Mouse (Mus musculus) layer of hippocampus, postnatal 25 days (tissue): ENCODE data around the gene Dhdh. TPM values are rescaled to one million over a fixed set of nuclear protein-coding genes. Genes with fewer than 3 reads are reported as not detected.
"Not testable (repeated sequence)": the region's sequence is repeated elsewhere in the genome, so short reads cannot be mapped to it uniquely, and the experiment has no call there.

Source experiments
- DNase-seq, 2 experiments: peaks; one replicate each; pipeline ENCODE4 v3.0.0; 2022; ENCODE audit warnings: mixed read lengths in 2 of 2, low spot score in 1 of 2; ENCODE audit errors: extremely low spot score in 1 of 2
- total RNA-seq, 2 experiments: library from RNA; stranded (reverse); gene quantifications; 2 replicates each; pipeline ENCODE4 v1.2.3; 2021

The Dhdh gene
- 1 to 10 TPM; 3.1 to 5.7 TPM for total RNA-seq

DNA sequence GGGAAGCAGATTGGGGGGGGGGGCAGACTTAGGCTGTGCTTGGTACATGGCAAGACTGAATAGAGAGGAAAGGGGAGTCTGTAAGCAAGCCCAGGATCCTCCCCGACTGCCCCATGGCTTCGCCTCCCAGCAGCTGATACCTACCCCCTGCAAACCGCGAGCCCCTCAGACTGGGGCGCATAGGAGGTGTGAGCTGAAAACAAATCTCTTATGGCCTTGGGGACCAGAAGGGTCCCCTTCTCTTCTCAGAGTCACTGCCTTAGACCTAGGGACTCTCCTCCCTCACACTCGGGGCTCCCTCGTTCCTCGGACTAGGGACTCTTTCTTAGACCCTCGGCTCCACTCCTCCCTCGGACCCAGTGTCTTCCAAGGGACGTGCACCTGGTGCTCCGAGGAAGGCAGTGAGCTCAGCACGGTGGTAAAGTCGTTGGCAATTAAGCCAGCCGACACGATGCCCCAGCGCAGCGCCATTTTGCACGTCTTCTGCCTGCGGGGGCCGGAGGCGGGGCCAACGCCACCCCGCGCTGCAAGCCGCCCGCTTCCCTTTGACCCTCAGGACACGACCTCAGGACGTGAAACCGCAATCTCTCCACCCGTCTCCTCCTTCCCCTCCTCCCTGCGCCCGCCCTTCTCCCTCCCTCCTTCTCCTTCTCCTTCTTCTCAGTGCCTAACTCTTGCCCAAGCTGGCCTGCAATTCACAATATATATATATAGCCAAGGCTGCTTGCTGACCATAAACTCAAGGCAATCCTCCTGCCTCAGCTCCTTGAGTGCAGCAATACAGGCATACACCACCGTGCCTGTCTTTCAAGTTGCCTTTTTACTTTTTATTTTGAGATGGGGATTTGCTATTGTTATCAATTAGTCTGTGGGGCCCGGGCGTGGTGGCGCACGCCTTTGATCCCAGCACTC, at the start of gene Dhdh:
TSS of gene Dhdh (minus strand) at position 513 of the 912 bp plus-strand sequence.
- peak in 1 of 2 experiments; percentile 48 for DNase-seq

DNA sequence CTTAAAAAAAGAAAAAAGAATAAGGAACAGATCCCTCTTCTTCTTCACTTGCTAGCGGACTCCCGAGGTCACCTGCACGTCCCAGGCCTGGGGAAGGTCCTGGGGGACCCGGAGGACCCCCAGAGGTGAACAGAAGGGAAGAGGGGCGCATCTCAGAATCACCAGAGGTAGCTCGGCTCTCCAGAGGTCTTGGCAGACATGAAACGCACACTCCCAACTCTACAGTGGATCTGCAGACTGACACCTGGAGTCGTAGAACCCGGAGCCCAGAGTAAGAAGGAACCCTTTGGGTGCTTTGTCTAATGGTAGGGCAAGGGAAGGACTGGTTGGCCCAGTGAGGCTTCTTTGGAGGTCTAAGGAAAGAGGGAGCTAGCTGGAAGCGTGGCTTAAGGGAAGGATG, 49.0 kb upstream of the Dhdh start:
- DNase-seq = no peak

DNA sequence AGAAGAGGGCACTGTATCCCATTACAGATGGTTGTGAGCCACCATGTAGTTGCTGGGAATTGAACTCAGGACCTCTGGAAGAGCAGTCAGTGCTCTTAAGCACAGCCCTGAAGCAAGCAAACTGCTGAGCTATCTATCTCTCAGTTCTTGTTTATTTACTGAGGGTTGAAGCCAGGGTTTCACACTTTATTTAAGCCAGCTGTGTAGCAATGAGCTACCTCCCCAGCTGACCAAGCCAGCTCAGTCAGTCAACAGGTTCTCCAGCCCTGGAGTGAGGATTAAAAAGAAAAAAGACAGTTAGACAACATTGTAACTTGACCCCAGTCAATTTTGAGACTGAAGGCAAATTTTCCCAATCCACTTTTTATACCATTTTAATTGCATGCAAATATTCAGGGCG, 47.1 kb upstream of the Dhdh start:
- DNase-seq = no peak

DNA sequence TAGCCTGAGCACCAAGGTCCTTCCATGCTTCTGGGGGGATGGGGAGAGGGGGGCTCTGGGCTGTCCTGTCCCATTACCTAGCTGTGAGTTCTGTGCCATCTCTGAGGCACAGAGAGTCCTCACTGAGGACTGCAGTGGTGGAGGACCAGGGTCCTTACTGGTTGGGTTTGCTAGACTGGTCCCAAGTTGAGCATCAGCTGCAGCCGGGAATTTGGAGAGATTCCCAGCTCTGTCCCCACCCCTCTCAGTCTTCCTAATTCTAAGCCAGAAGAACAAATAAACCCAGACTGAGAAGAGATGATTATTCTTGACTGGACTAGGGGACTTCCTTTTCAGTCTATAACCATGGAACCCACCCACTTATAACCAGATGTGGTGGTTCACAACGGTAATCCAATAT, 42.0 kb upstream of the Dhdh start:
- no peak for DNase-seq

DNA sequence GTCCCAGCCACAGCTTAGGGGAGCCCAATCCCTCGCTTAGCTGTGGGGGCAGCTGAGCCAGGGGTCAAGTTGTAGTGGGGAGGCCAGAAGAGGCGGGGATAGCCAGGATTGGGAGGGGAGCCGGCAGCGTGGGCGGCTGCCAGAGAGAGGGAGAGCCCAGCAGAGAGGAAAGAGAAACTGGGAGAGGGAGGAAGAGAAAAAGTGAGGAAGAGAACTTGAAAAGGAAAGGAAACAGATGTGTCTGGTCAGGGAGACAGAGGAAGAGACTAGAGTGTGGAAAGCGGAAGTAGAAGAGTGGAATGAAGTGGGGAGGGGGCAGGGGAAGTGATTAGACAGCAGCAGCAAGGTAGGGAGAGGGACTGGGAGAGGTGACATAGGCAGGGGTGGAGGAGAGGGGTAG, 40.9 kb upstream of the Dhdh start:
- no peak for DNase-seq

DNA sequence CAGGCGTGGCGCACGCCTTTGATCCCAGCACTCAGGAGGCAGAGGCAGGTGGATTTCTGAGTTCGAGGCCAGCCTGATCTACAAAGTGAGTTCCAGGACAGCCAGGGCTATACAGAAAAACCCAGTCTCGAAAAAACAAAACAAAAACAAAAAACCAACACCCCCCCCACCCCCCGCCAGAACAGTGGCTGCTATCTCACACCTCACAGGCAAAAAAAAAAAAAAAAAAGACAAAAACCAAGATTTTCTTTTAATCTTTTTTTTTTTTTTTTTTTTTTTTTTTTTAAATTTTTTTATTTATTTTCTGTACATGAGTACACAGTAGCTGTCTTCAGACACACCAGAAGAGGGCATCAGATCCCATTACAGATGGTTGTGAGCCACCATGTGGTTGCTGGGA, 38.6 kb upstream of the Dhdh start:
- not testable (repeated sequence) for DNase-seq

DNA sequence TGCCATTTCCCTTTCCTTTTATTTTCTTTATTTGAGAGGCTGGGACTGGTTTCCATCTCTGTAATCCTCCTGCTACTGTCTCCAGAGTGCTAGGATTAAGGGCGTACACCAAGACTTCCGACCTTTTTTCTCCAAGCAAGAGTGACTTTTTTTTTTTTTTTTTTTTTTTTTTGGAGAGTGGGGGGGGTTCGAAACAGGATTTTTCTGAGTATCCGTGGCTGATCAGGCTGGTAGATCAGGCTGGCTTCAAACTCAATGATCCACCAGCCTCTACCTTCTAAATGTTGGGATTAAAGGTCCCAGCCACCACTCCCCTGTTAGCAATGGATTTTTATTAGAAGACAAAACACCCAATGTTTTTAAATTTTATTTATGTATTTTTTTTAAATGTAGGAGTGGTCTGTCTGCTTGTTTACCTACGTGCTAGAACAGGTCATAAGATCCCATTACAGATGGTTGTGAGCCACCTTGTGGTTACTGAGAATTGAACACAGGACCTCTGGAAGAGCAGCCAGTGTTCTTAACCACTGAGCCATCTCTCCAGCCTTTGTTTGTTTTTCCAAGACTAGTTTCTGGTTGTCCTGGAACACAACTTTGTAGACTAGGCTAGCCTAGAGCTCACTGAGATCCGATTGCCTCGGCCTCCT, 38.0 kb upstream of the Dhdh start:
- DNase-seq = no peak

DNA sequence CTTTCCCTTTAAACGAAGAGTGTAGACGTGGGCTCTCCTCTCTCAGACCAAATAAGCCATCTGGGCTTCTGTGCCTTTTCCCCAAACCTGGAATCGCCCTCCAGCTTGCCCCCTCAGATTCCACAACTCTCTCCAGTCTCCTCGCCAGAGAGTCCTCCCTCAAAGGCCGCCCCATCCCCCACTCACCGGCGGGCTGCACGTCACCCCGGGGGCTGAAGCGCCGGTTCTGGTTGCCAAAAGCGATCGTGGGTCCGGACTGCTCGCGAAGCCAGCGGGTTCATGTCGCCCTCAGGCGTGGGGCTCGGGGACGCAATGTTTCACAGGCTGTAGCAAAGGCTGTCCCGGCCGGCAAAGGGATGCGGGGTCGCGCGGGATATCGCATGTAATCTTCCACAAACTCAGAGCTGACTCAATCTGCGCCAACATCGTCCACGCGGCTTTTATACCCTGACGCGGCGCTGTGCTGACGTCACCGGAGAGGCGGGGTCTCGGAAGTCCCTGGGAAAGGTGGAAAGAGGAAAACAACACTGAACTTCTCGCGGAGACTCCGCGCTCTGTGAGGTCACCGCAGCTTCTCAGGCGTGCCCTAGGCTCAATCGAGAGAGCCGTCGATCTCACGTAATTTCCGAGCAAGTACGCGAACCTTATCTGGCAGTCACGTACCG, 37.3 kb upstream of the Dhdh start, which contains the start of the genes Ppp1r15a and Plekha4:
TSS of gene Ppp1r15a (minus strand) at position 460 of the 665 bp plus-strand sequence.
TSS of gene Plekha4 (plus strand) at position 522 of the 665 bp plus-strand sequence.
- peak; percentile 97 to 98 for DNase-seq

DNA sequence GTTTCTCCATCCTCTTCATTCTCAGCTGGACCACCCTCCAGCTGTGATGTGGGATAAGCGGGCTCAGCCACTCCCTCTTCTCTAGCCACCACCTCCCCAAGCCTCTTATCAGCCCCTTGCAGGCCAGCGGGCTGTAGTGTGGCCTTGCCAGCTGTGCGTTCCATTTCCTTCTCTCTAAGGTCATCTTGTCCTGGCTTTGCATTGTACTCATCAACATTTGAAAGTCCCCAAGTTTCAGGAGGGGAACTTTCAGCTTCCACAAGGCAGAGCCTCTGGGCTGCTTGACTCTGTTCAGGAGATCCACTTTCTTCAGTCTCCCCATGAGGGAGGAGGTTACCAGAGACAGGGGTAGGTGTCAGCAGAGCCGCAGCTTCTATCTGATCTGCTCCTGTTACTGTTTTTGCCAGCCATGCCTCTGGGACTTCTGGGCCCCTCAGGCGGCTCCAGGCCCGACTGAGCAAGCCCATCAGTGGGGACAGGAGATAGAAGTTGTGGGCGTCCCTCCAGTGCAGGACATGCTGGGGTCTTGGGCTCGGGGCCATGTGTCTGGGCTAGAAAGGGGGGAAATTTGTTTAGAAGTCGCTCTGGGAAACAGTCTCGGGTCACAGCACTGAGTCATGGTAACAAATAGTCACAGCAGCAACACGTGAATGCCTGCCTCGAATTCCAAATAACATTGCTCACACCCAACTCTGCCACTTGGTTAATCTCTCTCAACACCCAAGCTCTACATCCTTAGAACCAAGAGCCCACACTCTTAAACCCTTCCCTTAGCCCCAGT, 36.4 kb upstream of the Dhdh start:
- DNase-seq = no peak

DNA sequence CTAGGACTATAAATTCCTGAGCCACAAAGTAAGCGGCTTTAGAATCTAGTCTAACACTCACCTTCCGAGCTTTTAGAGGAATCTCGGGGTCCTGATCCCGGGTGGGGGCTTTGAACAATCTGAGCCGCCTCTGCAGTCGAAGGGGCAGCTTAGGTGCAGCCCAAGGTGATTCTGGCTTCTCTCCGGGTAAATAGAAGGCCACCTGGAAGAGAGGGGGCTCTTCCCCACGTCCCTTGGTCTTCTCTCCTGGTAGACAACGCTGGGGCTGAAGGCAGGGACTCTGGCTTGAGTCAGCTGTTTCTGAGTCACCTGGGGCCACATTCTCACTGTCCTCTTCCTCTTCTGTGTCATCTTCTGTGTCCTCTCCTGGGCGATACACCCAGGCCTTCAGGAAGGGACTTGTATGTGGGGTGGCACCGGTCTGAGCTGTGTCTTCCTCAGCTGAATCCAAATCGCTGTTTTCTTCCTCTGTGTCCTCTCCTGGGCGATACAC, 35.1 kb upstream of the Dhdh start:
- no peak for DNase-seq

DNA sequence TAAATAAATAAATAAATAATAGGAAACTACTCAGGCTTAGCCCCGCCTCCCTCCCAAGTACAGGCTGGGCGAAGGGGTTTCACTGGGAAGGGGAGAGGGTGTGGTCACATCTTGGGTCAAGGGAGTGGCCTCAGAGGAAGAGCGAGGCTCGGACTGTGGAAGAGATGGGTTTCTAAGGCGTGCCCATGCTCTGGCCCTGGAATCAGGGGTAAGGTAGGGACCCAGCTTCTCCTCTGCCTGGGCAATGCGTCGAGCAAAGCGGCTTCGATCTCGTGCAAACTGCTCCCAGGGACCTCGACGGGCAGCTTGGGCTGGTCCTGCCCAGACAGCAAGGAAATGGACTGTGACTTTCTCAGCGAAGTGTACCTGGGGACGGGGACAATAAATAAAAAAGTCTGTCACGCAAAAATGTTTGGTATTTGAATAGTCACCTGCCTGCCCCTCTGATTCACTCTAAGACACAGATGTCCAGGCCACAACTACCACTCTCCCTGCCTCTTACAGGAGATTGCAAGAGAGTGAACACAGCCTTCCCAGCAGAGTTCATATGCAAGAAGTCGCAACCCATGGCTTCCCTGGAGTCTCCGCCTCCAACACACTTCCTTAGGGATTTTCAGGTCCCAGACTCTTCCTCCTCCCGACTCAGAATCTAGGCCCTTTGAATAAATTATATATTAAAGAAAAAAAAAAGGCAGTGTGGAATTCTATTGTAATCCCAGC, 34.5 kb upstream of the Dhdh start:
- no peak for DNase-seq

DNA sequence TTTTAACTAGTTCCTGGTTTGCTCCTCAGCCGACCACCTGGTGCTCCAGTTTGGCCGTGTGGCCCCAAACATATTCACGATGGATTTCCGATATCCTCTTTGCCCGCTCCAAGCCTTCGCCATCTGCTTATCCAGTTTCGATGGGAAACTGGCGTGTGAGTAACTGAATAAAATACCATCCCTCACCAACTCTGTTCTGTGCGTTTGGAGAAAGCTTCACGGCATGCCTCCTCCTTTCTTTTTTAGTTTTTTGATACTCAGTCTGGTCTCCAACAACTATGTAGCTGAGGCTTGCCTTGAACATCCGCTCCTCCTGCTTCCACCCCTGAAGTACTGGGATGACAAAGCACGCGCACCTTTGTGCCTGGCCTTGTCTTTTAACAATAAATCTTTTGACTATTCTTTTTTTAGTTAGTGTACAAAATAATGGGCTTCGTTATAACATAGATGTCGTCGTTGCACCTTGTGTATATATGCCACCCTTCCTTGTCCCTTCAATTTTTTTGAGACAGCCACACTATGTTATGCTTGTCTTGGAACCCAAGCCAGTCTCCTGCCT, 33.7 kb upstream of the Dhdh start:
- DNase-seq = no peak

DNA sequence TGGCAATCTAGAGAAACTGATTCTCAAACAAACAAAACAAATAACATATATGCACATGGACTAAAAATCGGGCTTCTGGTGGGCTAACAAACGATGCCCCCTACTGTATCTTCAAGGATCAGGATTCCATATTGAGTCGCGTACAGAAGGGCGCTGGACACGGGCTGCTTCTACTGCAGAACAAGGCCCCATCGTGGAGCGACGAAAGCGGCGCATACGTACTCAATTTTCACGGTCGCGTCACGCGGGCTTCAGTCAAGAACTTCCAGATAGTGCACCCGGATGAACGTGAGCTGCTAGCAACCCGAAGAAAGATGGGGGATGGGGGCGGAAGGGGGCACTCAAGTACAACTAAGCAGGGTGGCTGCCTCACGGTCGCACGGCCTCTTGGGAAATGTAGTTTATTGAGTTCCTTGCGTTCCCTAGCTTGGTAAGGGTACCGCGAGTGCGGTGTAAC, 33.2 kb upstream of the Dhdh start:
- peak; percentile 73 to 78 for DNase-seq

DNA sequence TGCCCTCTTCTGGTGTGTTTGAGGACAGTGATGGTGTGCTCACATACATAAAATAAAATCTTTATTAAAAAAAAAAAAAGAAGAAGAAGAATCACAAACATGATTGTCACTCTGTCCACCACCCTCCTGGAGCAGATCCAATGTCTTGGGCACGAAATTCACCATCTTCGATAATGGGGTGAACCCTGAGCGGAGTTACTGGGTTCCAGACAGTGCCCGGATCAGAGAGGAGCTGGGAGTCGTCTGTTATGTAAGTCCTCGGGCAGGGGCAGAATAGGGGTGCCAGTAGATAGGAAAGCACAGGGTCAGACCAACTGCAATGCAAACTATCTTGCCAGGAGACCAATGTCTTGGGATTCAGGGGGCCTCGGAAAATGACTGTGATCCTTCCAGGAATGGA, 32.0 kb upstream of the Dhdh start:
- DNase-seq = no peak

DNA sequence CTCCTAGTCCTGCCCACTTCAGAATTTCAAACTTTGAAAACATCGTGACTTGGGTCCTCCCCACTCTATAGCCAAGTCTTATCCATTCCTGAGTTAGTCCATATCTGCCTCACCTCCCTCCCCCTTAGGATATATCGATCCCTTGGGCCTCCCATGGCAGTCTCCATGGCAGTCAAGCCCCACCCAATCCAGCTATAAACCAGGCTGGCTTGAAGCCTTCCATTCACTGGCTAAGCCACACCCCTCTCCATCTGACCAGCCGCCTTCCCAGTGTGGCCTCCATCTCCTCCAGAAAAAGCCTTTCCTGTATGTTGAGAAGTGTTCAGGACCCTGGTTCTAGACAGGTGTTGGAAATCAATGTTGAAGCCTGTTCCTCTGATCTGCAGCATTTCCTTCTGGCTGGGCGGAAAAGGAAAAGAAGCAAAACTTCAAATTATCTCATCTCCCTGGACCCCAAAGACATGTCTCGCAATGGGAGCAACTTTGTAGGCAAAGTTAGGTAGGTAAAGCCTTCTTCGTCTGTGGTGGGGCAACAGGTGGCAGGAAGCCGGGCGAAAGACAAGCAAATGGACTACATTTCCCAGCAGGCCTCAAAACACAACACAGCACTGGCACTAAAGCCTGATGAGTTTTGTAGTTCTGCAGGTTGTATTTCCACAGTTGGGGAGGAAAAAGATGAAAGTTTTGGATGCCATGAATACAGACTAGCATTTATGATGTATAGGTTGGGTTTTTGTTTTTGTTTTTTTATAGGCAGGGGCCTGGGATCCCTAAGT, 30.9 kb upstream of the Dhdh start:
- DNase-seq = no peak

DNA sequence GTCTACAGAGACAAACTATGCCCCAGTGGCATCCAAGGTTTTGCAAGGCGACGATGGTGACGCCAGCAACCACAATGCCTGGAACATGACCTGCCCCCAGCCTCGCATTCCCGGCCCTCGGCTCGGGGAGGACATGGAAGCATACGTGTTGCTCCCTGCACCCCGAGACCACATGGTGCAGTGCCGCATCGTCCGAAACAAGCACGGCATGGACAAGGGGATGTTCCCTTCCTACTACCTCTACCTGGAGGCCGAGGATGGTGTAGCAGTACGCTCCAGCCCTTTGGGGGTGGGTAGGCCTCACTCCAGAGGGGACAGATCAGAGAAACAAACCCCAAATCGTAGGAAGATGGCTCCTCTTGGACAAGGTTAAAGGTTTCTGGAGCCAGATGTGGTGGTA, 30.0 kb upstream of the Dhdh start:
- DNase-seq = no peak

DNA sequence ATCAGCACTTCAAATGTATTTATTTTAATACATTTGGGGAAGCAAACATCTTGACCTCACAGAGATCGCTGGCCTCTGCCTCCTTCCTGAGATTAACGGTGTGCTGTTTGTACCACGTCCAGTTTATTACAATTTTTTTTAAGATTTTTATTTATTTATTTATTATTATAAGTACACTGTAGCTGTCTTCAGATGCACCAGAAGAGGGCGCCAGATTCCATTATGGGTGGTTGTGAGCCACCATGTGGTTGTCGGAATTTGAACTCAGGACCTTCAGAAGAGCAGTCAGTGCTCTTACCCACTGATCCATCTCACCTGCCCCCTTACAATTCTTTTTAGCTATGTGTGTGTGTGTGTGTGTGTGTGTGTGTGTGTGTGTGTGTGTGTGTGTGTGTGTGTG, 28.2 kb upstream of the Dhdh start:
- DNase-seq = not testable (repeated sequence)

DNA sequence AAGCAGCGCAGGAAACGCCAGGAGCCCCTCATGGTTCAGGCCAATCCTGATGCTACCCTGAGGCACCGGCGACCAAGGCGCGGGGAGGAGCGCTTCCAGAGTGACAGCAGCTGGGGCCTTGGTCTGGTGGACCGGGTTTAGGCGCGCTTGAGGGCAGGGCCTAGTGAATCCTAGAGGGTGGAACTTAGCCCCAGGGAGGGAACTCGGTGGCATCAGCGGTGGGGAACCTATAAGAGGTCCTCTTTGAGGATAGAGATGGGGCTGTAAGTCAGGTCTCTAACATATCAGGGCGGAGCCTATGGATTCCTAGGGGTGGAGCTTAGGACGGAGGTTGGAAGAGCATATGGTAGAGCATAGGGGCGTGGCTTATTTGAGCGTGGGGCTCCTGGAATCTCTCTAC, 26.8 kb upstream of the Dhdh start:
- no peak for DNase-seq
